Mouse (Mus musculus) erythroblast, embryonic 14.5 days (primary cell): Measurements from ENCODE around the gene Iqcn.

Experiments used
- GATA1 ChIP-seq: IDR thresholded peaks from 2 replicates; pipeline ENCODE4 v1.6.1; 2012; ENCODE audit warnings: low read length, inconsistent platforms, mixed read lengths
- TAL1 ChIP-seq: IDR thresholded peaks from 3 replicates; pipeline ENCODE4 v1.6.1; 2012; ENCODE audit warnings: low read length, inconsistent platforms, mixed read lengths

DNA sequence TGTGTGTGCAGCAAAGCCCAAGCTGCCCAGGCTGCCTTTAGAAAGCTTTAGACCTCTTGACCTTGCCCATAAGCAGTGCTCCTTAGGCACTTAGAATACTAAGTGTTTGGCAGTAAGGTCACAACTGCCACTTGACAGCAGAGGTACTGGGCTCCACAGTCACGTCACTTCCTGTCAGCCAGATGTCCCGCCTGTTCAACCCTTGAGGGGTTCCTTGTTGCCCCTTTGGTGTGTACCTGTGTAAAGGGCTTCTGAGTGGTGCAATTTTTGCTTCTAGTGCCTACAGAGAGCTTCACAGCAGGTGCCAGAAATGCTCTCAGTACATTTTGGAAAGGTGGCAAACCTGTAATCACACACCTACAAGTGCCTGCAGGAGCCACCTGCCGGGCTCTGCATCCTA lies 35.0 kb downstream of the Iqcn start:
- TF ChIP-seq GATA1 = no peak
- TF ChIP-seq TAL1 = no peak
